Mouse (Mus musculus): ENCODE results near the gene Ankrd42.

Ankrd42 gene

GRCm38 (mm10) chr7:92566775-92567174, 70.2 kb downstream of the Ankrd42 start:
- DNase-seq (ENCODE audit: low read depth, low spot score), result no peak

GRCm38 (mm10) chr7:92560986-92561876, 75.7 kb downstream of the Ankrd42 start, which contains the start of gene Ccdc90b:
Gene Ccdc90b (plus strand): TSS chr7:92561149.
- DNase-seq (ENCODE audit: low read depth, low spot score), result peak; percentile 71

DNA sequence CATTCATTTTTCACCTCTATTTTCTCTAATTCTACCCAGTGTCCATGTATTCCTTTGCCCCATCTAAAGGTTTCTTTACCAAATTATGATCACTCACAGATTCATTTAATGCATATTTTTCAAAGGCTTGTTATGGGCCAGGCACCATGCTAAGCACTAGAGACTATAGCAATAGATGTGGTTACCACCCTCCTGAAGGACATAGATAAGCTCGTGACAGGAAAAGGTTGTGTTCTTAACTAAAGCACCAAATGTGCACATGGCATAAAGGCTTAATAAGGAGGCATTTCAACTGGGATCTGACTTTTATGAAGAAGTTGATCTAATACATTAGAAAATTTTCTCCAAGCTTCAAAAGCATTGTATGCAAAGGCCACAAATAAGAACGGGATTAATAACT, 78.2 kb downstream of the Ankrd42 start:
- peak; percentile 11 for DNase-seq (ENCODE audit: low read depth, low spot score)

DNA sequence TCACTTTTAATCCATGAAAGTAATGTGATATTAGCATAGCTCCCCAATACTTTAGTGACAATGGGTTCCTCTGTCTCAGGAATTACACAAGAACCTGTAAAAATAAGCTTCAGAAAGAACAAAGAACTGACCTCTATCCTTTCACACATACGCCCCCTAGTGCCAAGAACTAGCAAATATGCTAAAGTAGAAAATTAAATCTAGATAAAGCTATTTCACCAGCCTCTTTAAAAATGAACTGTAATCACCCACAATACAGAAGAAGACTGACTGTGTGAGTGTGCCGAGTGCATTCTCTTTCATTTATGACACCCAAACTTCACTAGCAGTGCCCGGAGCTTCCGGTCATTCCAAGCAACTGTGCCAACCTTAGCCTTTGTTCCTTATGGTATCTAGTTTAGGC, 86.0 kb downstream of the Ankrd42 start:
- no peak for DNase-seq (ENCODE audit: low read depth, low spot score)

DNA sequence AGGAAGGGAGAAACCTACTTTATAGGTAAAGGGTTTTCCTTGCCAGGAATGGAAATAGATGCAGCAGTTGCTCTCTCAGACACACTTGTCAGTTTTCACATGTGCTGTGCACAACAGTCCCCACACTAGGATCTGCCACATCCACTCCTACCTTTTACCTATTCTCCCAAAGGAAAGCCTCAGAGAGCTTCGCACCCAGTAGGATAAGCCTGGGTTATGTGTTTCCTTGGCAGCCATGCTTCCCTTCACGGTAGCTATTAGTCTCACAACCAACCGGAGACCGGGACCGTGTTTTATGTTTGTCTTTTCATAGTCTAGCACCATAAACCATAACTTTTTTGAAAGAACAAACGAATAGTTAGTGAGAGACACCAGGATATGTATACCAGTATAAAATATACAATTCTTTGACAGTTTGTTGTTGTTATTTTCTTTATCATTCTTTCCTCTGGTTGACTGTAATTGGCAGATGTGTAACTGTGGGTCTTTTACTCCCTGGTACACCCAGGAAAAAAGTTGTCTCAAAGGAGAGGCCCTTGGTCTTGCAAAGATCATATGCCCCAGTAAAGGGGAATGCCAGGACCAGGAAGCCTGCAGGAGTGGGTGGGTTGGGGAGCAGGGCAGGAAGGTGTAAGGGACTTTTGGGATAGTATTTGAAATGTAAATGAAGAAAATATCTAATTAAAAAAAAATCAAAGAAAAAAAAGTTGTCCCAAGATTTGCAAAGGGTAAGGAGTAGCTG, 86.5 kb downstream of the Ankrd42 start:
- no peak for DNase-seq (ENCODE audit: low read depth, low spot score)

- DNase-seq (ENCODE audit: low read depth, low spot score), result no peak
Measured at GRCm38 (mm10) chr7:92546763-92547162, 90.2 kb downstream of the Ankrd42 start.

GRCm38 (mm10) chr7:92532351-92533036, 104.4 kb downstream of the Ankrd42 start:
- DNase-seq (ENCODE audit: low read depth, low spot score), result no peak

Data from c-Kit-negative CD71-positive TER-119-positive erythroid progenitor cells, embryonic 14.5 days (primary cell).